Mouse (Mus musculus) limb, embryonic 14.5 days (tissue): ENCODE measurements around the gene Pex19. TPM values are rescaled to one million over a fixed set of nuclear protein-coding genes. Genes with fewer than 3 reads are reported as not detected.

Experiments used
- ATAC-seq: fragments of 200-750 bp; cut with Nextera tagmentation; 2 replicates; pipeline ENCODE4 v1.8.0; 2017; ENCODE audit warnings: low read depth, moderate number of reproducible peaks, moderate TSS enrichment; ENCODE audit not compliant: low FRiP score
- DNase-seq: peaks from one replicate; pipeline ENCODE4 v3.0.0-alpha.2; 2015; ENCODE audit warnings: low spot score
- H3K27ac ChIP-seq: fragments of 300-500 bp; sonication (generic); replicated peaks from 2 replicates; pipeline ENCODE4 v1.5.1; 2014; ENCODE audit warnings: low read depth, mild to moderate bottlenecking, low read length, moderate library complexity, mixed read lengths
- H3K27me3 ChIP-seq: fragments of 300-500 bp; sonication (generic); 2 replicates; pipeline ENCODE4 v1.6.1; 2014; ENCODE audit warnings: low read length, mixed read lengths; ENCODE audit not compliant: control insufficient read depth, insufficient read depth
- H3K36me3 ChIP-seq: fragments of 300-500 bp; sonication (generic); 2 replicates; pipeline ENCODE4 v1.6.1; 2014; ENCODE audit warnings: mild to moderate bottlenecking, low read length, moderate library complexity, mixed read lengths; ENCODE audit not compliant: control insufficient read depth, insufficient read depth
- H3K4me1 ChIP-seq: fragments of 300-500 bp; sonication (generic); 2 replicates; pipeline ENCODE4 v1.6.1; 2014; ENCODE audit warnings: antibody characterized with exemption, low read length, mixed read lengths; ENCODE audit not compliant: control insufficient read depth, insufficient read depth
- H3K4me2 ChIP-seq: fragments of 300-500 bp; sonication (generic); replicated peaks from 2 replicates; pipeline ENCODE4 v1.6.1; 2014; ENCODE audit warnings: low read depth, mild to moderate bottlenecking, low read length, moderate library complexity; ENCODE audit not compliant: severe bottlenecking
- H3K4me3 ChIP-seq: fragments of 300-500 bp; sonication (generic); replicated peaks from 2 replicates; pipeline ENCODE4 v1.5.1; 2014; ENCODE audit warnings: low read length
- H3K9ac ChIP-seq: fragments of 300-500 bp; sonication (generic); 2 replicates; pipeline ENCODE4 v1.6.1; 2014; ENCODE audit warnings: mild to moderate bottlenecking, low read depth, low read length, moderate library complexity; ENCODE audit not compliant: severe bottlenecking
- H3K9me3 ChIP-seq: fragments of 300-500 bp; sonication (generic); 2 replicates; pipeline ENCODE4 v1.6.1; 2016; ENCODE audit warnings: low read length; ENCODE audit not compliant: control insufficient read depth
- POLR2A ChIP-seq: fragments of 200-500 bp; IDR thresholded peaks from 2 replicates; pipeline ENCODE4 v1.8.0; 2012; ENCODE audit warnings: inconsistent platforms, mild to moderate bottlenecking, moderate library complexity, borderline replicate concordance; ENCODE audit not compliant: insufficient read depth, insufficient read length; ENCODE audit errors: extremely low read depth
- WGBS: fragments of 180-500 bp; shearing (Covaris S2); extraction: QIAGEN DNeasy Blood & Tissue Kit; methylation state at CpG from one replicate; pipeline ENCODE4 v1.1.7; 2014; 5-methylcytosine and 5-hydroxymethylcytosine counted together
- polyA plus RNA-seq, 2 experiments: library from polyadenylated mRNA; depleted of rRNA in 1 of 2; stranded (reverse) in 1 of 2; unstranded in 1 of 2; fragments of >200 nt; fragmentation: Nextera tagmentation in 1 of 2; extraction: Ambion mirVana in 1 of 2; gene quantifications; 2 replicates each; pipeline versions ENCODE4 v1.2.1 to v1.2.3; 2012 to 2014

The Pex19 gene
- polyA plus RNA-seq, 2 experiments: 100 to 129 TPM

GRCm38 (mm10) chr1:172143570-172143969 is 17.0 kb downstream of the Pex19 start:
- ATAC-seq (no peak), DNase-seq (peak; percentile 52)
- Histone ChIP-seq H3K9ac (no peak overlapping the region), H3K9me3 (no peaks in the 10 kb centered on the region), H3K4me3 (no peak overlapping the region), H3K4me2 (no peak overlapping the region), H3K36me3 (no peaks in the 10 kb centered on the region), H3K27me3 (no peaks in the 10 kb centered on the region), H3K27ac (no peak overlapping the region), H3K4me1 (no peaks in the 10 kb centered on the region; the same call in 1 of the 2 replicates)
- whole genome bisulfite sequencing: 29% methylated on average over 1 of the region's 1 CpGs
- TF ChIP-seq POLR2A: no peak

DNA sequence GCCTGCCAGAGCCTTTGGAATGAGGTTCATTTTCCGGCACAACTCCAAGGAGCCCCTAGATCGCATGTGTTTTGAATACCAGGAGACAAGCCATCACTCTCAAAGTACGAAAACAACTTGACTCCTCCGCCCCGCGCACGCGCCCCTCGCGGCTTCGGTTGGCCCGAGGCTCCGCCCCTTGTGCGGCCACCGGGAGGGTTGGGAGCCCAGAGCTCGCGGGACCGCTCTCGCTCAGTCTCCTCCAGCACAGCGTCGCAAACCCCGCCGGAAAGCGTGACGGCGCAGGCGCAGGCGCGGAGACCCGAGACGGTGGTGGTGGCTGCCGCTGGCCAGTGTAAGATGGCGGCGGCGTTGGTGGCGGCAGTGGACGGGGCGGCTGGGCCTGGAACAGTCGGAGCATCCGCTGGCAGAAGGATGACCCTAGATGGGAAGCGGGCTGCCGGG is 21.3 kb downstream of the Pex19 start, which contains the start of gene Dcaf8:
Dcaf8 (plus strand) TSS at position 250 of the 444 bp plus-strand sequence.
- under 1% methylated on average over 30 of the region's 42 CpGs for WGBS
- H3K27me3 ChIP-seq: no peaks in the 10 kb centered on the region
- H3K4me3 ChIP-seq: peak within 1 kb of the TSS; percentile 99
- peak within 1 kb of the TSS; percentile 100 for H3K9ac ChIP-seq
- no peaks in the 10 kb centered on the region for H3K9me3 ChIP-seq
- peak within 1 kb of the TSS; percentile 57 for H3K4me2 ChIP-seq
- peak; percentile 99 for ATAC-seq
- H3K36me3 ChIP-seq: peaks cover 25% of the 10 kb centered on the region
- H3K4me1 ChIP-seq: peaks cover 6% of the 10 kb centered on the region; the same call in 1 of the 2 replicates
- peak; percentile 95 for TF ChIP-seq POLR2A
- DNase-seq: peak; percentile 96
- peak within 1 kb of the TSS; percentile 97 for H3K27ac ChIP-seq

DNA sequence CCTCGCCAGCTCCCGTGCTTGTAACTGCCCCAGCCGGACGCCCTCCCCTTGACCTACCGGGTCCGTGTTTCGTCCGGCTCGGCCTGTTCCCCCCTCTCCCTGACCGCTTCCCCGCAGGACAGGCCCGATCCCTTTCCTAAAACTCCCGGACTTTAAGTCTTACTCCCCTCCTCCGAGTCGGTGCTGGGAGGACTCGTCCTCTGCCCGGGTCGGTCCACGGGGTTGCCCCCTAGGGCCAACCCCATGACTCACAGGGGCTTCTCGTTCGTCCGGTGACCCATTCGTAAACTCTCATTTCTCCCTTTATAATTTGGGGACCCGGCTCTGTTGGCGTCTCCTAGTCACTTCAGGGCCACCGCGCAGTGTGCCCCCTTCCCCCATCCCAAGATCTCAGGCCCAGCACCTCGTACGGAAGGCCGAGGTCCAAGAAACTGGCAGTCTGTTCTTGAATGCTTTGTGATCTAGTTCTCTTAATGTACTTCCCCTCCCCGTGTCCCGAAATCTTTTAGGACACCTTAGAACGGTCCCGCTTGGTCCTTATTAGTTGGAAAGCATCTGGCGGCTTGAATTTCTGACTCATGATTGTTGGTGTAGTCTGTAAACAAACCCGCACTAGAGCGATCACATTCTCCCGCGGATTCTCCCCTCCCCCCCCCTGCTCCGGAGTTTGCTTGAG is 21.9 kb downstream of the Pex19 start:
- H3K9ac ChIP-seq: peak overlapping the region; percentile 100
- H3K27me3 ChIP-seq: no peaks in the 10 kb centered on the region
- DNase-seq: peak; percentile 56
- no peaks in the 10 kb centered on the region for H3K9me3 ChIP-seq
- WGBS: under 1% methylated on average over 36 of the region's 40 CpGs
- peaks cover 6% of the 10 kb centered on the region; the same call in 1 of the 2 replicates for H3K4me1 ChIP-seq
- peak; percentile 42 for ATAC-seq
- peaks cover 30% of the 10 kb centered on the region for H3K36me3 ChIP-seq
- no peak for TF ChIP-seq POLR2A
- H3K4me3 ChIP-seq: peak overlapping the region; percentile 99
- H3K4me2 ChIP-seq: peak overlapping the region; percentile 57
- peak overlapping the region; percentile 97 for H3K27ac ChIP-seq

GRCm38 (mm10) chr1:172148955-172149815 is 22.6 kb downstream of the Pex19 start:
- peak overlapping the region; percentile 57 for H3K4me2 ChIP-seq
- peak overlapping the region; percentile 100 for H3K9ac ChIP-seq
- no peaks in the 10 kb centered on the region for H3K9me3 ChIP-seq
- H3K27me3 ChIP-seq: no peaks in the 10 kb centered on the region
- 11% methylated on average over 19 of the region's 19 CpGs for WGBS
- no peak for TF ChIP-seq POLR2A
- H3K4me1 ChIP-seq: peaks cover 6% of the 10 kb centered on the region; the same call in 1 of the 2 replicates
- ATAC-seq: no peak
- no peak for DNase-seq
- peak overlapping the region; percentile 99 for H3K4me3 ChIP-seq
- H3K36me3 ChIP-seq: peaks cover 37% of the 10 kb centered on the region
- H3K27ac ChIP-seq: peak overlapping the region; percentile 97

DNA sequence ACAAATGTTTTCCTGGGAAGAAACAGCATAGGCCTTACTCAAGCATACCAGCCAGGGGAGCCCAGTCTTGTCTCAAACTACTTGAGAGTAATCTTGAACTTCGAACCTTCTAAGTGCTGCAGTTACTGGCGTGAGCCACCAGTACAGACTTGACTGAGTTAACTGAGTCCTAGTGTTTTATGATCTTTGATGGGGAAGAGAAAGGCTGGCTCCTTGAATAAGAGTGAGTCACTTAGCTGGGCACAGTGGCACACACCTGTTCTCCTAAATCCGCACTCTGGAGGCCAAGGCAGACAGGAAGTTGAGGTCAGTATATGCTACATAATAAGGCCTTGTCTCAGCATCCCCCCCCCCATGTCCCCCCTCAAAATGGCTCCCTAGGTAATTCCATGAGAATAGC is 28.0 kb downstream of the Pex19 start:
- no peak for DNase-seq
- ATAC-seq: no peak
- Histone ChIP-seq H3K27ac (no peak overlapping the region), H3K36me3 (peaks cover 63% of the 10 kb centered on the region), H3K4me3 (no peak overlapping the region), H3K4me1 (peaks cover 6% of the 10 kb centered on the region; the same call in 1 of the 2 replicates), H3K27me3 (no peaks in the 10 kb centered on the region), H3K4me2 (no peak overlapping the region), H3K9ac (no peak overlapping the region), H3K9me3 (no peaks in the 10 kb centered on the region)
- TF ChIP-seq POLR2A: no peak
- WGBS: 85% methylated on average over 3 of the region's 3 CpGs
